Mouse (Mus musculus) heart, adult 18-20 months (tissue): Measurements from ENCODE around the gene Gdap2. TPM values are rescaled to one million over a fixed set of nuclear protein-coding genes. Genes with fewer than 3 reads are reported as not detected.

ENCODE experiments used
- DNase-seq, 2 experiments: peaks; one replicate each; pipeline ENCODE4 v3.0.0; 2021 to 2022; ENCODE audit warnings: mixed read lengths in 1 of 2
- long read RNA-seq, 2 experiments: library from polyadenylated mRNA; stranded (forward); transcript quantifications; one replicate each; pipeline ENCODE4 v2.0.0; 2021
- total RNA-seq, 2 experiments: library from RNA; stranded (reverse); gene quantifications; 2 replicates each; pipeline ENCODE4 v1.2.3; 2021

Gdap2 gene
- 10 to 100 TPM in 1 of 2 experiments, 1 to 10 TPM in 1; 9.1 to 10.9 TPM for total RNA-seq
- long read RNA-seq, experiment 1, transcript Gdap2-201 (14 exons, 3,008 nt): major isoform, 8 of 10 reads
- long read RNA-seq, experiment 1, partial matches to known transcripts: 0 of 10 reads
- long read RNA-seq, experiment 1, other reads (novel, unspliced or antisense): 2 of 10 reads
- long read RNA-seq, experiment 2, partial matches to known transcripts: 0 of 6 reads
- long read RNA-seq, experiment 2, other reads (novel, unspliced or antisense): 2 of 6 reads

DNA sequence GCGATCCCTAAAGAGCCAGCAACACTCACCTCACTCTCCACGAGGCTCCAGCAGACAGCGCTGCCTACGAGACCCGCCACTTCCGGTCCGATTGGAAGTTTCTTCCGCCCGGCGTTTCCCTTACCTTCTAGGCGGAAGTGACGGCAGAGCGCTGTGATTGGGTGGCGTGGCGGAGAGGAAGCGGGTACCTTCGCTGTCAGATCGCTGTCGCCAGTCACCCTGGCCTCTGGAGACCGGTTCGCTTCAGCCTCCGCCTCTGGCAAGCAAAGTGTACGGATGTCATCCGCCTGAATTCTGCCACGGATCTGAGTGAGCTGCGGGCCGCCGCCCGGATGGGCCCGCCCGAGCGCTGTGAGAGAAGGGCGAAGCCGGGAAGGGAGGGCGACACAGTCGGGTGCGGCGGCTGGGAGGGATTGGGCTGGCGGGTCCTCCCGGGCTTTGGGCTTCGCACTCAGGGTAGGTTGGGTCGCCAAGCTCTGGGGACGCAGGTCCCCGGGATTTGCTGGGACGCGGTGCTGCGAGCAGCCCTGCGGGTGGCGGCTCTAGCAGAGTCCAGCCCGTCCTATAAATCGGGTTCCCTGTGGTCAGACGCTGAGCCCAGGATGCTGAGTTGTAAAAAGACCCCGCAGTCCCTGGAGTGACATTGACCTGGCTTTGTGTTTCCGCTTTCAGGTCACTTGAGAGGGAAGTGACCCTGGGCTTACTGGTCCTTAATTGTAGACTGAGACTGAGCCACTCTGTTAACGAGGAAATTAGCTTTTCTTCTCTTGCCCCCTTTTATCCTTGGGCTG, at the start of gene Gdap2, which contains the start of gene Wdr3:
Gdap2 (plus strand) TSS at position 67 of the 791 bp plus-strand sequence.
Wdr3 (minus strand) TSS at position 93 of the 791 bp plus-strand sequence.
- DNase-seq: peak; percentile 97 to 98

DNA sequence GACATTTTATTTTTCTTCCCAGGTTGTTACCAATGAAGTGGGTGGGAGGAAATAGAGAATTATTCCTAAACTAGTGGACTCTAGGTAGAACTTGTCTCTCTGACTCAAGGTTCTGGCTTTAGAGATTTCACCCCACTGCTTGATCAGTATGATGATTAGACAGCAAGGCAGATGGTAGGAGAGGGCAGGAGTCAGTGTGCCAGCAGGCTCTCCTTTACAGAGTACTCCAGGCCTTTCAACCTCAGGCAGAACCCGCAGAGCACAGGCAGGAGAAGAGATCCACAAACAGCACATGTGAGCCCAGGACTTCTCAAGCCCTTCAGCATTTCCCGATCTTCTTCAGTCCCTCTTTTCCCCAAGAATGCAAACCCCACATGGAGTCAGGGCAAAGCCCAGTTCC, 43.5 kb upstream of the Gdap2 start:
- no peak for DNase-seq

DNA sequence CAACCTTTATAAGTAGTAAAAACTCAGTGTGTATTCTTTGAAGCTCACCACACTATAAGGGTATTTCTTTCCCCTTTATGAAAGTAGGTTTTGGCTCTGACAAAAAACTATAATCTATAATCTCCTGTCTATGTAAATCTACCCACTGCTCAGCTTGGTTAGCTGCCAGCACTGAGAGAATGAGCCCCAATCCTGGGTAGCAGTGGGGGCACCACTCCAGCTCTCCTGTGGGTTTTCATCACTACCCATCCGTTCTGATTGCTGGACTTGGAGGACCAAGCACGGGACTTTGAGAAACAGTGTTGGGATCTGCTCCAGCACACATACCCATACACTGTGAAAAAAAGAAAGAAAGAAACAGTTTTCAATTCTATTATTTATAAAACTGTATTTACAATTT, 40.2 kb upstream of the Gdap2 start:
- DNase-seq: no peak

DNA sequence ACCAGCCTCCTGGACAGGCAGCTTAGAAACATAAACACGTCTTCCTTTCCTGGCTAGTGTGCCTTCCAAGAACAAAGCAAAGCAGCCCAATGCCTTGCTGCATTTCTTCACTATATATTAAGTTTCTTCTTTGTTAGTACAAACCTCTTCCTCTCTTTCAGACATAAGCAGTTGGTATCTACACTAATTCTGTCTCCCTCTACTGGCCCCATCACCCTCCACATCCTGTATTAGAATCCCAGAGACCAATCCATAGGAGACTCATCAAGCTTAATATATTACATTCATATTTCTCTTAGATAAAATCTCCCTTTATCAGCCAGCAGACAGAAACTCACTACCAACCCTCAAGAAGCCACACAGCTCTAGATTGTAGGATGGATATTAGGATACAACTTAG, 39.7 kb upstream of the Gdap2 start:
- no peak for DNase-seq

DNA sequence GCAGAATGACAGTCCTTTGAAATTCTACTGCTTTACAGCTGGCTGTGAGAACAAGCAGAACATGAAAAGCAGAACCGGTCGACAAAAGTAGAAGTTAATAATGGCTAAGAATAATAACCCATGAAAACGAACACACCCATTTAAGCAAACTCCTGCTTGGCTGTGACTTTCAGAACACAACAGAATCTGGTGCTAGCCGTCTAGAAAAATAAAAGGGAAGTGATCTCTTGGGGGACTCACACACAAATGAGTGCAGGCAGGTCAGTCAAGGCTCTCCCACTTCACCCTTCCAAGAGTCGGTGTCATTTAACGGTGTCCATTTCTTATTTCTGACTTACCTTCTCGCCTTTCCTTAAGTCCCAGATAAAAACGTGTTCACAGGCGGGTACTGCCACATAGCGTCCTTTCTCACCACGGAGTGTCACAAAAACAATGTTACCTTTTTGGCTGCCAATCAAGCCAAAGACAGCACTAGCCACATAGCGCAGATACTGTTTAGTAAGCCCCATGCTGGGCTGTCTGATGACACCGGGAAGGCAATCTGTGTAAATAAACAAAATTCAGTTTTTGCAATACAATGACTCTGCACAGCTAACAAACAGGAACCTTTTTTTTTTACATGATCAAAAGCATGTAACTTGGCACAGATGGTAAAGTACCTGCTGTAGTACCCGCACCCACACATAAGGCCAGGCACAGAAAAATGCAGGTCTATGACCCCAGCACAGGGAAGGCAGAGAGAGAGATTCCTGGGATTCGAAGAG, 1.3 kb upstream of the Gdap2 start:
- DNase-seq: peak in 1 of 2 experiments; percentile 7

DNA sequence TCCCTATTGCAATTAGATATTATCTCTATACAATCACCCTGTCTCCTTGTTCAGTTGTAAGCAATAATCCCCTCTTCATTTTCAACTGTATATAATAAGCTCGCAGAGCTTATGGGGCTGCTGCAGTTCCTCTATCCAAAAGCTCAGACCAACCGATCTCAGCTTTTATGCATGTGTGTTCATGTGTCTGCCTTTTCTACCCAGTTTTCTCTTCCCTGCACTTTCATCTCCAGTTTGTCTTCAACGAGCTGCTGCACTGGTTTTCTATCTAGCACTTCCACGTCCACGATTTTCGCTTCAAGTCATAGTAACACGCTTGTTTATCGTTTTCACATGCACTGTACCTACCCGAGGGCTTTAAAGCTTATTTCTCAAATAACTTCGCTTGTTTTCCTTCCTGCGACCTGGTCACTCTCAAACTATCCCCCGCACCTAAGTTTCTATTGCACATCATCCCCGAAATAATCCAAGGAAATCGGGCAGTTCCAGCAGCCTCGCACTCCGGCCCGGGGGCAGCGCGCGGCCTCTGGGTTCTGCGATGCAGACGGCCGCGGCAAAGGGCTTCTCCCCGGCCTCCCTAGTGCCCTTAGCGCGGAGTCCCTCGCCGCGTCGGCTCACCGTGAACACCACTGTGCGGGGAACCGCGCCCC, 391 bp upstream of the Gdap2 start:
- DNase-seq: no peak

DNA sequence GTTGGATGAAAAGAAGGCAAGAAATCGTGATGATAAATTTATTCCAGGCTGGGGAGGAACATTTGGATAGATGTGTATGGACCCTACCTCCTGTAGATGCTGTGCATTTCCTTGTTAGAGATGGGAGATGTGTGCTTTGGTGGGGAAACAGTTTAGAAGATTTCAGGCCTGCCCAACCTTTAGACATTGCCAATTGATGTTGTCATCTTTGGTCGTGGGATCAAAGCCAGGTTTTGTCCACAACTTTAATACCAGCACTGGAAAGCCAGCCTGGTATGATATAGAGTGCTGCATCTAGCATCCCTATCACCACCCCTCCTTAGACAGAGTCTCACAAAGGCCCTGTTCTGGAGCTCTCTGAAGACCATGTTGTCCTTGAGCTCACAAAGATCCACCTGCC, 1.4 kb downstream of the Gdap2 start:
- DNase-seq: no peak

DNA sequence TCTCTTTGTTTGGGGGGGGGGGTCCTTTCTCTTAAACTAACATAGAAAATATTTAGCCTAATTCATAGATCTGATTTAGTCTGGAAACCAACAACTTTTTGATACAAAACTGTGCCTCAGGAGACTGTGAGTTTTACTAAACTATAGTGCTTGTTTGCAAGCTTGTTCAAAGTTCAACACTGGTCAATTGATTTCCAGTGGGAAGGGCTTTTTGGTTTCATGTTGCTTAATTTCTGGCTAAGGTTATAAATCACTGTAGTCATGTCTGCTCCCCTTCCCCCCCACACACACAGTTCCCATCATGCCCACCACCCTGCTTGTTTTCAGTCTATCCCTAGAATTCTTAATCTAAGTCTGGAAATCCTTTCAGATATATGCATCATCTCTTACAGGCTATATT, 2.8 kb downstream of the Gdap2 start:
- no peak for DNase-seq

DNA sequence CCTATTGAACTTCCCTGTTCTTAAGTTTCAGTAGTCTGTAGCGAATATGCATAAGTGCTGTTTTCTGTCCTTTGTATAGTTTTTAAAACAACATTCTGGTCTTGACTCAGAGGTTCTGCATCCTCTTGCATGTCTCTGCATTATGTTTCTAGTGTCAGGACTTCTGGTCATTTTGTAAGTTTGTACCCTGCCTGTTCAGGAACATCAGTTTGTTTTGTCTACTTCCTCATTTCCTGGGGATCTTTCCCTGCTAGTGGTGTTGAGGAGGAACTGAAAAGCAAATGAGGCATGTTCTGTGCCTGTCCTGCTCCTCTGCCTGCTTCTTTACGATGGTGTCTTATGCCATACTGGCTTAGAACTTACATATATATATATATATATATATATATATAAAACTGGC, 13.8 kb downstream of the Gdap2 start:
- peak in 1 of 2 experiments; percentile 55 for DNase-seq

DNA sequence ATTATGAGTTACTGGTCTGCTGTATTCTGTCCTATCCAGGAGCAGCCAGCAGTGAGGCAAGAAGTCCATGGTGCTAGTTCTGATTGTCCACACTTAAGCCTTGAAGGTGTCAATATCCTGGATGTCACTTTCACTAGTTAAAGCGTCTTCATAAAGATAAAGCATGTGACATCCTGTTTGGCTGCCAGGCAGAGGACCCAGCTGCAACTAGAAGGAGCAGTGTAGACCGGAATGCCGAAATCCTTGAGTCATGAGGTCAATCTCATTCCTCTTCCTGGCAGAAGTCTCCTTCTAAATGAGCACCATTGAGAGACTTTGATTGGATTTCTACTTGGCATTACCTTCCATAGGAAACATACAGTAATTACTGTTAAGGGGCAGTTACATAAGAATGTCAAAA, 18.3 kb downstream of the Gdap2 start:
- peak in 1 of 2 experiments; percentile 18 for DNase-seq

DNA sequence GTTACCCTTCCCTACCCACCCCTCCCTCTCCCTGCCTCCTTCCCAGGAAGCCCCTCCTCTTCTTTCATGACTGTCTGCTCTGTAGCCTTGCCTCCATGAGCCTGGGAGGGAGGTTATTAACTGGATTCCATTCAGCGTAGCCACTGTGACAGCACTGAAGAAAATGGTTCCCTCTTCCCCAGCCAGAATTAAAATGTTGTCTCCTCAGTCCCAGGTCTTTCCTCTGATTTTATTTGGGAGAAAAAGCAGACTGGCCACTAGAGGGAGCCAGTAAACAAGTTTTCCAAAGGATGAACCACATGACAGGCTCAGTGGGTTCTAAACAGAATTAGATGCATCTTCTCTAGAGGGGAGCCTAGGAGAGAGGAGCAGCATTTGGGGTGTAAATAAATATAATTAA, 27.3 kb downstream of the Gdap2 start:
- DNase-seq: peak; percentile 58 to 78

DNA sequence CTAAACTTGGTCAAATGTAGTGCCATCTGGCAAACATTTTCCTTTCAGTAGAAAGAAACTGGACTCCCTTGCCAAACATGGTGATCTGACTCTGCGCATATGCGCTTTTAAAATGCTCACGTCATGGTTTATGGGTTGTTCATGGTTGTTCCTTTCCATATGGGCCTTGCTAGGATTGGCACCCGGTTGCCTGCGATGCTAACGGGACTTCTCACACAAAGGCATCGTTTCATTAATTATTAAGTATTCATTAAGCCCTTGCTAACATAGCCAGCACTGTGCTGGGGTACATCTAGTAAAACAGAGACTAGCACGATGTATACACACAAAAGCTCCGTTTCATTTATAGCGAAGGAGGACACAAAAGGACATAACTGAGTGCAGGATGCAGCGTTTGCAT, 27.7 kb downstream of the Gdap2 start:
- DNase-seq: no peak

DNA sequence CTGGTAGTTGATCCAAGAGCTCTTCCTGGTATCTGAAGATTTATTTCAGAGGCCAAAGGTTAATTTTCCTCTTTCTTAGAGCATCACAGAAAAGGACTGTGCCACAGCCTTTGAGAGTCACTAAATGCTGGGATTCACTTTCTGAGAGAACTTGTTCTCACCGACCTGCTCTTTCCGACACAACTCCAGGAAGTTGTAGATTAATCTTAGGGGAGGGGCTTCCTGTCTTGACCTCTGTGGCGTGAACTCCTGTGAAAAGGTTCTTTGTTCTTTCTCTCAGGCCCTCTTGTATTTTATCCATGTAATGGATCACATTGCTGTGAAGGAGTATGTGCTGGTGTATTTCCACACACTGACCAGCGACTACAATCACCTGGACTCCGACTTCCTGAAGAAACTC, 32.0 kb downstream of the Gdap2 start:
- no peak for DNase-seq

DNA sequence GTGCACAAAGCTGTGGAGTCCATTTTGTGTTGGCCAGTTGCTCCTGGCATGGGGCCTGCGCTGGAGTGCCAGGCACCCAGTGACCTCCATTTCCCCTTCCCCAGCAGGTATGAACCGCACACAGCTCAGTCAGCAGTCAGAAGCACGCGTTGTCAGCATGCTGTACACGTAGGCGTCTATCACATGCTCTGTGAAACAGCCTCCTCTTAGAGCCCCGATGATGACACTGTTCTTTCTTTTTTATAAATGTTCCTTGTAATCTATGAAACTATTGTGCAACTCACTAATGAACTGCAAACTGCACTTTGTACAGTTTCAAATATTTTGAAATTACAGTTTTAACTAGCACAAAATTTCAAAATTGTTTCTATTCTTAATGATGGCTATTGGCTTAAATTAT, 39.4 kb downstream of the Gdap2 start:
- peak in 1 of 2 experiments; percentile 18 for DNase-seq

DNA sequence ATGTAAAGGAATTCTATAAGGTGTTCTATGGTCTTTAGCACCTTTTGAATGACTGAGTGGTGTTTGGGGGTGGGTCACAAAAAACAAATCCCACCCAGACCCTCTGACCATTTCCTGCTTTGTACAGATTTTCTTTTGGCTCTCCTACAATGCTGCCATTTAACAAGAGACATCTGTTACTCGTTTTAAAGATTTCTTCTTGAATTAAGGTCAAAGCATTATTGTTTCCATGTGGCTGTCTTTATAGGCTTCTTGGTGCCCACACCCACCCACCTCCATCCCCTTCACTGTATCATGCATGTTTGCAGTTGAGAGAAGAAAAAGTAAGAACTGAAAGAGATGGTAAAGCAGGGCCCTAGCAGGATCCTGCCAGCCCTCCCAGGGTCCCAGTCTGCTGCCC, 44.8 kb downstream of the Gdap2 start:
- DNase-seq: no peak

DNA sequence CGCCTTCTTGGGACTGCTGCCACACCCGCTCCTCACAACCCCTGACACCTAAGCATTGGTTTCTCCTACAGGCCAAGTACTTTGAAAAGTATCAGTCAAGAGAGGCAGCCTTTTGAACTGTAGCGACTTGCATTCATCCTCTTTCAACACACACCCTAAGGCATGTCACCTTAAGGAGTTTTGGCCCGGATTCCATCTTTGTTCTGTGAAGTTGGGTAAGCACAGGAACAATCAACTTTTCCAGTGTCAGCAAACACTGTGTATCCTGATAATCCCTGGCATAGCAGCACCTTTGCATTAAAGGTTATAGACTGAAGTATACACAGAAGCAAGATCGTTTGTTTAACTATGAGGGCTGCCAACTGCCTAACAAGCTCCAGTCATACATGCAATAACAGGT, 53.3 kb downstream of the Gdap2 start:
- DNase-seq: no peak

DNA sequence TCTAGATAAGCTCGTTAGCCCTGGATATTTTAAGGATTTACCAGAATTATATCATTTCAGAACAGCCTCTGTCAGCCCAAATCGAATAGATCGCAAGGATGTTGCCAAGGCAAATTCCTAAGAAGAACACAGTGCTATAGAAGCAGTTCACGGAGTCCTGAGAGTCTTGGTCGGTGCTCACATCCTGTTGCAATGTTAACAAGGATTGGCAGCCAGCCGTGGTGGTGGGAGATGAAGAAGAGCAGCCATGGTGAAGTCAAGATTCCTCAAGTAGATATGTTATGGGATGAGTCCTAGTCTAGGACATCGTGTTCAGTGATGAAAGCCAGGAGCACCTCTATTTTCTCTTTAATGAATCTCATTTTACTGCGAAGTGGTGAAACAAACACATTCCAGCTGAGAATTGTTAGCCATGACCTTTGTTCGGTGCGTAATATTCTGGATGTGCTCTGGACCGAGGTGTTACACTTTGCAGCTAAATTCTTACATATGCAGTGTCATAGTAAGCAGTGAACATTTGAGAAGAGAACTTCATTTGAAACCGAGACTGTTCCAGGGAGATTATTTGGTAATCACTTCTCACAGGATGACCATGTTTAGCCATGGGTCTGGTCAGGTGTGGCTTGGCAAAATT, 63.3 kb downstream of the Gdap2 start:
- peak in 1 of 2 experiments; percentile 18 for DNase-seq

DNA sequence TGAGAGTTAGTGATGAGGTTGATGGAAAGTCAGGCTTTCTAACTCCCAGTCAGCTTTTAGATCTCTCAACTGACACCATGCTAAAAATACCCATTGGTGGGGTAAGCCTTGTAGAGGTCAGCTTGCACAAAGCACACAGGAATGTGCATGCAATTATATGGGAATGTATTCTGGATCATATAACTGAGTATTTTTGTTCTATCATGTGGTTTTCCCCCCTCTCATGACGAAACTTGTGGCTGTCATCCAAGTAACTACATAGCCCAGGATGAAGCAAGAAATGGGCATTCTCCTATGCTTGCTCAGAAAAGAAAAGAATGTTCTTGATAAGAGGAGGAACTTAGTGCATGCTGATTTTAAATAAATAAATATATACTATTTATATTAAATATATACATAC, 65.3 kb downstream of the Gdap2 start:
- peak in 1 of 2 experiments; percentile 4 for DNase-seq

DNA sequence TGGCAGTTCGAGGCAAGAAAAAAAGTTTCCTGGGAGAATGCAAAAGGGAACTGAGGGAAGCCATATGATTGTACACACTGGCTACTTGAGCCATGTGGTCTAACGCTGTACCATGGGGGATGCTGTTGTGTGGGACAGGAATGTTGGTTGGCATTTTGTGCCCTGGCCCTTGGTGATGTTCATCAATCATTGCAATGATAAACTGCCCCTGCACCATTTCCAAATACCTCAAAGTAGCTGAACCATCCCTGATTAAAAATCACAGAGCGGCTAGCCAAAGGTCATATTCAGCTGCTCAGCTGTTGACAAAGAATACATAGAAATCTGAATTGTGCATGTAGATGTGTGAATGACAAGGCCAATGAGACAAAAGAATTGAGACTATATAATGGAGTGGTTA, 66.8 kb downstream of the Gdap2 start:
- DNase-seq: no peak

DNA sequence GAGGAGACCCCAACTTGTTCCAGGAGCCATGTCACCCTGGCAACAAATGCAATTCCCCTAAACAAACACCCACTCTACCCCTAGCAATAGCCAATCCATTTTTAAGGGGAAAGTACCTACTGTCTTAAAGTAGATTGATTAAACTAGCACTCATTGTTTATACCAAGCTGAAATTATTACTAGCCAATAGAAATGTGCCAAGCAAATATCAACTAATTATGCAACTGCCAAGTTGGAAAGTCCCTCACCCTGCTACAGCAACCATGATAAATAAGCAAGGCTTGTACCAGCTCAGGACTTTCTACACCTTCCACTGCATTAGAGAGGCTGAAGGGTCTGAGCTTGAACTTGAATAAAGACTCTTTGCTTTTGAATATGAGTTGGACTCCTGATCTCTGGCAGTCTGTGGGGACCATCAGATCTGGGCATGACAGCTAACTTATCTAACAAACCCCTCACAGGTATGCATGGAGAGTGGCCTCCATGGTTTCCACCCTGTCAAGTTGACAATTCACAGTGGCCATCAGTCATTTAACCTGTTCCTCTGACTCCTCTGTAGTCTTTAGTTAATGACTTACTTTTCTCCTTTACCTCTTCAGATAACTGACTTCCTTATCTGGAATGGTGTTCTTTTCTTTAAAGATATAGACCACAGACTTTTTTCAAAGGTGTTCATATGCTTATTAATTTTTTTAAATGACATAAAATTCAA, 74.7 kb downstream of the Gdap2 start:
- no peak for DNase-seq

DNA sequence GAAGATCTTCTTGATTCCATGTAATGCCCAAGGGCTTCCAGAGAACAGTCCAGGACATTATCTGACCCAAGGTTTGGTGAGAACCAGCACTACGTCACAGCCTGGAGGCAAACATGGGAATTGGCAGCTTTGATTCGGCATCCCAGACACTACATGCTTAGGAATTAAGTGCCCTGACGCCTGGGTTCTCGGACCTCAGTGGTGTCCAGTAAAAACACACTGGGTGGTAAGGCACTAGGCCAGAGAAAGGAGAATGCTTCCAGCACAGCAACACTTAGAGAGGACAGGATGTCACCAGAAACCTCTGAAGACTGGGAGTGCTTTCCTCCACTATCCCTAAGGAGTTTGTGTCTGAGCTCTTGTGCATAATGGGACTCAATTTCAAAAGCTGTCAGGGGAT, 80.0 kb downstream of the Gdap2 start:
- DNase-seq: no peak
